ENCODE assay signal across 10 mouse cellular contexts in genomic region chr3:30741306-30741705, GRCm38 (mm10). TPM values are rescaled to one million over a fixed set of nuclear protein-coding genes. Genes with fewer than 3 reads are reported as not detected.
A peak's percentile ranks its signal among the peaks of the same experiment; 100 is the strongest.
DNase-seq lines count a peak whose midpoint lies in the region; ATAC-seq and TF ChIP-seq lines count a peak whose summit lies in the region.
"Had no signal": no experiment of that assay in that cellular context is flagged by ENCODE, and none has a peak within 500 bp of the region (broad histone marks: within the 10 kb centered on the region; RNA-seq: fewer than 3 reads in every experiment).

No protein-coding gene starts in this region.

- H3K4me2 ChIP-seq in heart, embryonic 11.5 days, result no peak overlapping the region
- no peak overlapping the region for H3K4me2 ChIP-seq in hindbrain, embryonic 12.5 days (replicated peaks)

- no peaks in the 10 kb centered on the region for H3K9me3 ChIP-seq in heart, embryonic 11.5 days (replicated peaks; ENCODE audit: control insufficient read depth, low read length)
- no peaks in the 10 kb centered on the region for H3K9me3 ChIP-seq in hindbrain, embryonic 12.5 days (replicated peaks)

- DNase-seq in heart, adult 18-20 months, result peak; percentile 34 to 45
- peak; percentile 84 to 87 for DNase-seq in cerebellum, postnatal 14 days
- DNase-seq in kidney, adult 2 months, result peak; percentile 91
- DNase-seq in right cerebral cortex, postnatal 10 days (ENCODE audit: low spot score in 2 of 2), result peak; percentile 54 to 70
- DNase-seq in layer of hippocampus, adult 9-10 months (ENCODE audit: low spot score), result no peak
- no peak for DNase-seq in lung, postnatal 36 days

- no peak overlapping the region for H3K27ac ChIP-seq in heart, embryonic 11.5 days (ENCODE audit: low read depth, low read length)
- H3K27ac ChIP-seq in kidney, adult 2 months (ENCODE audit: insufficient read depth, low read depth, low read length), result 0 out of 2 replicates have a peak overlapping the region, but pooled peaks have one; percentile 49
- H3K27ac ChIP-seq in hindbrain, embryonic 12.5 days, result no peak overlapping the region

- no peak for TF ChIP-seq POLR2A in kidney, adult 2 months (IDR thresholded peaks at IDR 0.05; ENCODE audit: low read depth, low read length)

- H3K4me3 ChIP-seq in heart, embryonic 11.5 days (ENCODE audit: low read depth, low read length), result no peak overlapping the region
- H3K4me3 ChIP-seq in kidney, adult 2 months (ENCODE audit: insufficient read depth, low read depth, low read length), result no peak overlapping the region
- no peak overlapping the region for H3K4me3 ChIP-seq in hindbrain, embryonic 12.5 days

- no peak for ATAC-seq in heart, embryonic 11.5 days (replicated peaks; ENCODE audit: insufficient number of reproducible peaks, low FRiP score, low TSS enrichment)
- ATAC-seq in hindbrain, embryonic 12.5 days (ENCODE audit: low FRiP score), result no peak
- ATAC-seq: CD4-positive, CD25-positive, alpha-beta regulatory T cell, adult 4 months had no signal

- H3K36me3 ChIP-seq in heart, embryonic 11.5 days (ENCODE audit: control insufficient read depth, insufficient read depth, low read length), result no peaks in the 10 kb centered on the region
- H3K36me3 ChIP-seq in kidney, adult 2 months (ENCODE audit: control insufficient read depth, insufficient read depth, low read length), result no peaks in the 10 kb centered on the region
- H3K36me3 ChIP-seq in hindbrain, embryonic 12.5 days, result no peaks in the 10 kb centered on the region

- 73% methylated on average over 6 of the region's 6 CpGs for WGBS in heart, embryonic 11.5 days (ENCODE audit: insufficient replicate concordance)
- WGBS in kidney, adult 2 months, result 34% methylated on average over 6 of the region's 6 CpGs
- 93% methylated on average over 6 of the region's 6 CpGs for WGBS in hindbrain, embryonic 12.5 days

- H3K27me3 ChIP-seq in heart, embryonic 11.5 days (ENCODE audit: control insufficient read depth, insufficient read depth, low read length), result no peaks in the 10 kb centered on the region
- no peaks in the 10 kb centered on the region for H3K27me3 ChIP-seq in kidney, adult 2 months (replicated peaks; ENCODE audit: control insufficient read depth, insufficient read depth, low read length)
- H3K27me3 ChIP-seq in hindbrain, embryonic 12.5 days, result no peaks in the 10 kb centered on the region

- no peak for TF ChIP-seq CTCF in kidney, adult 2 months (conservative IDR thresholded peaks at IDR 0.05; ENCODE audit: insufficient read depth, insufficient read length, low read depth, low read length)

- H3K4me1 ChIP-seq in heart, embryonic 11.5 days (ENCODE audit: control insufficient read depth, insufficient read depth, low read length), result no peaks in the 10 kb centered on the region
- H3K4me1 ChIP-seq in kidney, adult 2 months (ENCODE audit: control insufficient read depth, insufficient read depth, low read length), result peaks cover 8% of the 10 kb centered on the region; the same call in 1 of the 2 replicates
- peaks cover 3% of the 10 kb centered on the region for H3K4me1 ChIP-seq in hindbrain, embryonic 12.5 days

- H3K9ac ChIP-seq in heart, embryonic 11.5 days (ENCODE audit: low read depth, low read length), result no peak overlapping the region
- H3K9ac ChIP-seq in hindbrain, embryonic 12.5 days, result no peak overlapping the region

RNA-seq across cellular contexts. Expression of gene Samd7, which starts 4.8 kb away (rescaled TPM):
- total RNA-seq in heart, adult 18-20 months (2021), result not detected
- not detected in 2 replicates for polyA plus RNA-seq in heart, embryonic 11.5 days (2014; fragmentation: Nextera tagmentation; extraction: Ambion mirVana)
- not detected in 2 replicates for polyA plus RNA-seq in kidney, adult 2 months (2012; rRNA removed)
- not detected in 2 replicates for polyA plus RNA-seq in hindbrain, embryonic 12.5 days (2016; fragmentation: Nextera tagmentation; extraction: Ambion mirVana)
- polyA plus RNA-seq: CD4-positive, CD25-positive, alpha-beta regulatory T cell, adult 4 months; limb, embryonic 14.5 days had no signal

RNA-seq across cellular contexts. Expression of gene Lrrc31, which starts 41.7 kb away (rescaled TPM):
- total RNA-seq in heart, adult 18-20 months (2021), result under 1 TPM in 1 of 2 experiments, not detected in 1; 0.13 TPM
- not detected in 2 replicates for polyA plus RNA-seq in heart, embryonic 11.5 days (2014; fragmentation: Nextera tagmentation; extraction: Ambion mirVana)
- polyA plus RNA-seq in kidney, adult 2 months (2012; rRNA removed), result 8.6 and 8.8 TPM in 2 replicates
- not detected in 2 replicates for polyA plus RNA-seq in hindbrain, embryonic 12.5 days (2016; fragmentation: Nextera tagmentation; extraction: Ambion mirVana)

RNA-seq across cellular contexts. Expression of gene Sec62, which starts 51.4 kb away (rescaled TPM):
- total RNA-seq in heart, adult 18-20 months (2021), result 10 to 100 TPM; 39.6 TPM
- 60.6 and 75.0 TPM in 2 replicates for polyA plus RNA-seq in heart, embryonic 11.5 days (2014; fragmentation: Nextera tagmentation; extraction: Ambion mirVana)
- polyA plus RNA-seq in kidney, adult 2 months (2012; rRNA removed), result 40.0 and 52.0 TPM in 2 replicates
- polyA plus RNA-seq in hindbrain, embryonic 12.5 days (2016; fragmentation: Nextera tagmentation; extraction: Ambion mirVana), result 93.2 and 101 TPM in 2 replicates

Comparison
In these comparisons a context has a peak if more than half of its experiments do, and no peak if none do; other contexts are left out.
1. DNase-seq: peak in heart, adult 18-20 months (2 of 2), cerebellum, postnatal 14 days (2 of 2), kidney, adult 2 months (single experiment) and right cerebral cortex, postnatal 10 days (2 of 2); none in layer of hippocampus, adult 9-10 months (single experiment) and lung, postnatal 36 days (single experiment).